Mouse (Mus musculus): ENCODE results near the gene Echs1. TPM values are rescaled to one million over a fixed set of nuclear protein-coding genes. Genes with fewer than 3 reads are reported as not detected.

Echs1 gene
- polyA plus RNA-seq, 1 experiment from 2014 or later, result 139 TPM

DNA sequence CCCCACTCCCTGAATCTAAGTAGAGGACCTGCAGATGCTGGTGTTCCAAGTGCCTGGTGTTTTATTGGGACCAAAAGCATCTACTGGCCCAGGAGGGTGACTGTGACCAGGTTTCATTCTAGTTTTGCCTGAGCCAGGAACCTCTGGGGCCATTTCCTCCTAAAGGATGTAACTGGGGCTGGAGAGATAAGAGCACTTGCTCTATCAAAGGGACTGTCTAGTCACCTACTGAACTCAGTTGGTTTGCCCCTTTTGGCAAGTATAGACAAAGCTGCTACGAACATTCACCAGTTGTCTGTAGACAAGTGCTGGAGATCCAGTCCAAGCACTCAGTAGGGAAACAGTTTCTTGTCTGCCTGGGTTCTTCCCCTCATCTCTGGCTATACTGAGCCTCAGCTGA is 17.8 kb downstream of the Echs1 start:
- Histone ChIP-seq H3K27me3 (ENCODE audit: control insufficient read depth, insufficient read depth, low read length) (no peaks in the 10 kb centered on the region), H3K36me3 (ENCODE audit: control insufficient read depth, insufficient read depth, low read length) (no peaks in the 10 kb centered on the region), H3K4me2 (replicated peaks; ENCODE audit: low read depth) (no peak overlapping the region), H3K4me1 (replicated peaks; ENCODE audit: control insufficient read depth, insufficient read depth) (0 out of 2 replicates have a peak, but pooled peaks cover 2% of the 10 kb centered on the region), H3K9me3 (ENCODE audit: control insufficient read depth, low read length) (no peaks in the 10 kb centered on the region), H3K9ac (ENCODE audit: low read length) (no peak overlapping the region), H3K4me3 (ENCODE audit: low read depth, low read length) (no peak overlapping the region), H3K27ac (replicated peaks) (no peak overlapping the region)
- TF ChIP-seq EP300 (optimal IDR thresholded peaks at IDR 0.05), result no peak
- no peak for TF ChIP-seq CTCF (IDR thresholded peaks at IDR 0.05; ENCODE audit: low read depth)
- no peak for DNase-seq (ENCODE audit: low spot score)
- WGBS, result 95% methylated on average over 1 of the region's 1 CpGs
- no peak for ATAC-seq (ENCODE audit: low FRiP score, low TSS enrichment)

DNA sequence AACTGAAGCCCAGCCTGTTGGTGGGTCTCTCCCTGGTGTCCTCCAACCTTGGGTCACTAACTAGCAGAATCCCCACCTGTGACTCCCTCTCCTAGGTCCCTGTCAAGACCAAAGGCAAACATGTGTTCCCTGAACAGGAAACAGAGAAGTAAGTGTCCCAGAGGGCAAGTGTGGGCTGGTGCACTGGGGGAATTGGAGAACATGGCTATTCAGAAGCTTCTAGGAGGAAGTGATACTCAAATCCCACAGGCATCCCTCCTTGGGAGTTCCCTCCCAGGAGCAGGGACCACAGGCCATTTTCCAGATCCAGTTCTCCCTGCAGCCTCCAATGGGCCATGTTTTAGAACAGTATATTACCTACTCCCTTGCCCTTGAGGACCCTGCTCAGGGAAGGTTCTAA is 20.2 kb downstream of the Echs1 start:
- no peak overlapping the region for H3K4me2 ChIP-seq (replicated peaks; ENCODE audit: low read depth)
- ATAC-seq (ENCODE audit: low FRiP score, low TSS enrichment) (no peak), DNase-seq (ENCODE audit: low spot score) (no peak)
- no peaks in the 10 kb centered on the region for H3K27me3 ChIP-seq (ENCODE audit: control insufficient read depth, insufficient read depth, low read length)
- TF ChIP-seq CTCF (IDR thresholded peaks at IDR 0.05; ENCODE audit: low read depth), result no peak
- no peak for TF ChIP-seq EP300 (optimal IDR thresholded peaks at IDR 0.05)
- H3K9me3 ChIP-seq (ENCODE audit: control insufficient read depth, low read length), result no peaks in the 10 kb centered on the region
- H3K4me3 ChIP-seq (ENCODE audit: low read depth, low read length), result no peak overlapping the region
- H3K4me1 ChIP-seq (replicated peaks; ENCODE audit: control insufficient read depth, insufficient read depth), result 0 out of 2 replicates have a peak, but pooled peaks cover 2% of the 10 kb centered on the region
- H3K36me3 ChIP-seq (ENCODE audit: control insufficient read depth, insufficient read depth, low read length), result no peaks in the 10 kb centered on the region
- H3K9ac ChIP-seq (ENCODE audit: low read length), result no peak overlapping the region
- no peak overlapping the region for H3K27ac ChIP-seq (replicated peaks)

DNA sequence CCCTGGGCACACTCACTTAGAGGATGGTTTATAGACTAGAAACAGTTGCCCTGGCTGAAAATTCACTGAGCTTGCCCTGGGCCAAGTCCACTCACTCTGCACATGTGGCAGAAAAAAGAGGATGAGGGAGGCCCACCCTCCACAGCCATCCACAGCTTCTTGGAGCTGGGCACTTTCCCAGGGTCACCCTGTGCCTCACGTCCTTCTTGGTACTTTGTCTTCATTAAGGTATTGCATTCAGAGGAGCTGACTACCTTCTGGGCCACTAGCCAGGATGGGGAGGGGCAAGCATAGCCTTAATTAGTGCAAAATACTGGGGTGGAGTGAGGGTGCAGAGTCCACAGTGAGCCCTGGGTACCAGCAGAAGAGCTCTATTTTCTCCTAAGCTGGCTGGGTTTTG is 20.7 kb downstream of the Echs1 start:
- H3K4me2 ChIP-seq (replicated peaks; ENCODE audit: low read depth), result no peak overlapping the region
- no peaks in the 10 kb centered on the region for H3K27me3 ChIP-seq (ENCODE audit: control insufficient read depth, insufficient read depth, low read length)
- ATAC-seq (ENCODE audit: low FRiP score, low TSS enrichment) (peak; percentile 18; the same call in 1 of the 2 replicates), DNase-seq (ENCODE audit: low spot score) (peak; percentile 37)
- H3K36me3 ChIP-seq (ENCODE audit: control insufficient read depth, insufficient read depth, low read length), result no peaks in the 10 kb centered on the region
- no peak overlapping the region for H3K27ac ChIP-seq (replicated peaks)
- no peak overlapping the region for H3K9ac ChIP-seq (ENCODE audit: low read length)
- H3K4me3 ChIP-seq (ENCODE audit: low read depth, low read length), result no peak overlapping the region
- WGBS, result 43% methylated on average over 1 of the region's 1 CpGs
- H3K4me1 ChIP-seq (replicated peaks; ENCODE audit: control insufficient read depth, insufficient read depth), result 0 out of 2 replicates have a peak, but pooled peaks cover 2% of the 10 kb centered on the region
- no peaks in the 10 kb centered on the region for H3K9me3 ChIP-seq (ENCODE audit: control insufficient read depth, low read length)
- TF ChIP-seq EP300 (optimal IDR thresholded peaks at IDR 0.05), result no peak
- TF ChIP-seq CTCF (IDR thresholded peaks at IDR 0.05; ENCODE audit: low read depth), result no peak

DNA sequence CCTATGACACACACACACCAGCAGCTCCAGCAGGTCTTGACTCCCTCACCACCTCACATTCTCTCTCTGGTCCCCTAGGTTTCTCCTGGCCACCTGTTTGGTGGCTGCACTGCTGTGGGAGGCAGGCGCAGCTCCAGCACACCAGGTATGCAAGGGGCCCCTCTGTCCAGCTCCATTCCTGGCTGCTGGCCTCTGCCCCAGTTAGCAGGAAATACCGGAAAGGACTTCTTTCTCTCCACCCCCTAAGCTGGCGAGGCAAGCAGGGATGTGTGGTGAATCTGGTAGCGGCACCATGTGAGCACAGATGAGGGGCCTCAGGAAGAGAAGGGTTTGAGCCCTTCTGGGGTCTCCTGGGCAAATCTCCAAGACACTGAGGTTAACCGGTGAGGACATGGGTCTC is 21.3 kb downstream of the Echs1 start:
- Histone ChIP-seq H3K36me3 (ENCODE audit: control insufficient read depth, insufficient read depth, low read length) (no peaks in the 10 kb centered on the region), H3K27me3 (ENCODE audit: control insufficient read depth, insufficient read depth, low read length) (no peaks in the 10 kb centered on the region), H3K27ac (replicated peaks) (no peak overlapping the region), H3K4me1 (replicated peaks; ENCODE audit: control insufficient read depth, insufficient read depth) (0 out of 2 replicates have a peak, but pooled peaks cover 2% of the 10 kb centered on the region), H3K9ac (ENCODE audit: low read length) (no peak overlapping the region), H3K4me2 (replicated peaks; ENCODE audit: low read depth) (no peak overlapping the region), H3K4me3 (ENCODE audit: low read depth, low read length) (no peak overlapping the region), H3K9me3 (ENCODE audit: control insufficient read depth, low read length) (no peaks in the 10 kb centered on the region)
- ATAC-seq (ENCODE audit: low FRiP score, low TSS enrichment), result peak; percentile 65
- WGBS, result 38% methylated on average over 5 of the region's 5 CpGs
- peak; percentile 62 for DNase-seq (ENCODE audit: low spot score)
- TF ChIP-seq CTCF (IDR thresholded peaks at IDR 0.05; ENCODE audit: low read depth) (no peak), EP300 (optimal IDR thresholded peaks at IDR 0.05) (no peak)

DNA sequence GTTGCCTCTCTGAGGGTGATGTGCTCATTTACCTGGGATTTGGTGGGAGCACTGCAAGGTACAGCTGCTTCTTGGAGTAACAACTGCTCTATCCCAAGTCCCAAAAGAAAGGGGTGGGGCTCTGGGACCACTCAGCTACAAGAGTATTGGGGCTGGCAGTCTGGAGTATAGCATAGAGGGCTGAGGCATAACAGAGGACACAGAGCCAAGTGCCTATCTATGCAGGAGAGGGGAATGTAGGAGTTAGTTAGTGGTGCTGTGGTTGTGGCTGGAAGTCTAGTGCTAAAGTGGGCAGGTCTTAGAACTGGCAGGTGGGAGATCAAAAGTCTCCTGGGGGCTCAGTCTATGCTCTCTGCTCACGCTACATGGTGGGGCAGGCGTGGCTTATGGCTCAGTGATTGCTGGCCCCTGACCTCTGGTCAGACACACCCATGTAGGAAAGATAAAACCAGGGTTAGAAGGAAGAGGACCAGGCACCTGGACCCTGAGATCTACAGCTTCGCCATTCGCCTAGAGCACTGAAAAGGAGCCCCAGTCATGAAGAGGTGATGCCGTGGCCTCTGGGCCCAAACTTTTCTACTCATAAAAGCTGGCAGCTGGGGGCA is 23.2 kb downstream of the Echs1 start, which contains the start of gene Prap1:
Gene Prap1, plus strand, starts transcription at position 472 of the 605 bp plus-strand sequence.
- no peaks in the 10 kb centered on the region for H3K36me3 ChIP-seq (ENCODE audit: control insufficient read depth, insufficient read depth, low read length)
- H3K9me3 ChIP-seq (ENCODE audit: control insufficient read depth, low read length), result no peaks in the 10 kb centered on the region
- H3K4me1 ChIP-seq (replicated peaks; ENCODE audit: control insufficient read depth, insufficient read depth), result 0 out of 2 replicates have a peak, but pooled peaks cover 2% of the 10 kb centered on the region
- no peak for TF ChIP-seq EP300 (optimal IDR thresholded peaks at IDR 0.05)
- TF ChIP-seq CTCF (IDR thresholded peaks at IDR 0.05; ENCODE audit: low read depth), result no peak
- no peak within 1 kb of the TSS for H3K9ac ChIP-seq (ENCODE audit: low read length)
- 71% methylated on average over 5 of the region's 5 CpGs for WGBS
- DNase-seq (ENCODE audit: low spot score), result no peak
- no peaks in the 10 kb centered on the region for H3K27me3 ChIP-seq (ENCODE audit: control insufficient read depth, insufficient read depth, low read length)
- no peak for ATAC-seq (ENCODE audit: low FRiP score, low TSS enrichment)
- H3K27ac ChIP-seq (replicated peaks), result no peak within 1 kb of the TSS
- H3K4me3 ChIP-seq (ENCODE audit: low read depth, low read length), result no peak within 1 kb of the TSS
- no peak within 1 kb of the TSS for H3K4me2 ChIP-seq (replicated peaks; ENCODE audit: low read depth)

DNA sequence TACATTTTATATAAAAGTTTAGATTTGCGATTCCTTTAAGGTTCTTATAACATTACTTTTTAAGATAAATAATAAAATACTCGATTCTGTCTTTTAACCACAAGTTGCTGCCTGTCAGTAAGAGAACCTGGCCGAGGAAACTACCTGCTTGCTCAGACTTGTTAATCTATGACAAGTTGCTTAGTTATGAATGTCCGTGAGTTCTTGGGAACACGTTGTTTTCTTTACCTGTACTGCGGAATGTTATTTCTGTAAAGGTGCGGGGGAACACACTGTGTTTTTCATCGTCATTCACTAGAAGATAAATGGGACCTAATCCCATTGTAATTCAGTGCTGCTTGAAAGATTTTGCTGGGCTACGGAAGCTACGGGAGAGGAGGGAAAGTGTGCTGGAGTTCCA is 25.7 kb downstream of the Echs1 start:
- no peaks in the 10 kb centered on the region for H3K27me3 ChIP-seq (ENCODE audit: control insufficient read depth, insufficient read depth, low read length)
- 0 out of 2 replicates have a peak, but pooled peaks cover 2% of the 10 kb centered on the region for H3K4me1 ChIP-seq (replicated peaks; ENCODE audit: control insufficient read depth, insufficient read depth)
- no peak for DNase-seq (ENCODE audit: low spot score)
- H3K4me3 ChIP-seq (ENCODE audit: low read depth, low read length), result no peak overlapping the region
- no peaks in the 10 kb centered on the region for H3K36me3 ChIP-seq (ENCODE audit: control insufficient read depth, insufficient read depth, low read length)
- no peak overlapping the region for H3K4me2 ChIP-seq (replicated peaks; ENCODE audit: low read depth)
- H3K9ac ChIP-seq (ENCODE audit: low read length), result no peak overlapping the region
- TF ChIP-seq EP300 (optimal IDR thresholded peaks at IDR 0.05) (no peak), CTCF (IDR thresholded peaks at IDR 0.05; ENCODE audit: low read depth) (no peak)
- no peak for ATAC-seq (ENCODE audit: low FRiP score, low TSS enrichment)
- WGBS, result 51% methylated on average over 10 of the region's 10 CpGs
- H3K27ac ChIP-seq (replicated peaks), result no peak overlapping the region
- H3K9me3 ChIP-seq (ENCODE audit: control insufficient read depth, low read length), result no peaks in the 10 kb centered on the region

All from stomach, postnatal 0 days (tissue).